Mouse (Mus musculus): Measurements from ENCODE around the gene Pdf.

The Pdf gene

DNA sequence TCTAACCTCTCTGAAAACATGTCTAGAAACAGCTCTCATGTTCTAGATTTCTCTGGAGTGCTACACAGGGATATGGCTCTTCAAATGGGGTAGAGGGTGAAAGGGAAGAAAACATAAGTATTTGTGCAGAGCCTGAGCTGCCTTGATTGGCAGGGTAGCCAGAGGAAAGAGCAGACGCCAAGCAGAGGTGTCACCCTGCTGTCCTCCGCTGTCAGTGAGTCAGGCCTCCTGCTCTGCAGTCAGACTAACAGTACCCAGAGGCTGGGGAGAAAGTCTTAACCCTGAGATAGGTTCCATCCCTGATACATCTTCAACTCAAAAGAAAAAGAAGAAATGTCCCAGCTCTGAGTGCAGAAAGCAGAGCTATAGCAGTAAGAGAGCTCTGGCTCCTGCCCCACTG, 35.7 kb downstream of the Pdf start:
- POLR2A ChIA-PET, result interaction anchor here in 3 of 4 experiments (0.6 to 1.9 kb wide), 10 partner anchors 9 to 324 kb away, joined by 3 to 8 read pairs (median 4); partner anchors contain the start of genes Pdf (in 1 of the 3) and Vps4a (in 1 of the 3)
- CTCF ChIA-PET, result interaction anchor here in 3 of 4 experiments (0.5 to 2.6 kb wide), 11 partner anchors 8 to 457 kb away, joined by 3 to 15 read pairs (median 3); no protein-coding TSS in a partner anchor

GRCm38 (mm10) chr8:107007795-107008194, 40.6 kb downstream of the Pdf start:
- POLR2A ChIA-PET, result interaction anchor here in 1 of 4 experiments (0.6 kb wide), 1 partner anchor 97 kb away, joined by 3 read pairs; no protein-coding TSS in a partner anchor
- CTCF ChIA-PET, result interaction anchor here in 2 of 4 experiments (0.6 to 1.0 kb wide), 2 partner anchors 13 to 16 kb away, joined by 4 read pairs; no protein-coding TSS in a partner anchor

GRCm38 (mm10) chr8:107002532-107002931, 45.9 kb downstream of the Pdf start:
- POLR2A ChIA-PET, result interaction anchor here in 2 of 4 experiments (1.0 to 1.5 kb wide), 8 partner anchors 12 to 67 kb away, joined by 3 to 7 read pairs (median 3); partner anchors contain the start of gene Sntb2 (in 1 of the 2)
- CTCF ChIA-PET, result interaction anchor here (0.5 to 2.1 kb wide), 56 partner anchors 8 to 940 kb away, joined by 3 to 15 read pairs (median 4); partner anchors contain the start of genes Sntb2 (in 1 of the 4) and Vps4a (in 1 of the 4)

GRCm38 (mm10) chr8:106999068-106999467, 49.3 kb downstream of the Pdf start:
- ChIA-PET POLR2A (interaction anchor here in 3 of 4 experiments (0.5 to 1.6 kb wide), 5 partner anchors 16 to 400 kb away, joined by 3 to 6 read pairs (median 3); no protein-coding TSS in a partner anchor), CTCF (interaction anchor here in 3 of 4 experiments (0.6 to 0.9 kb wide), 4 partner anchors 8 to 247 kb away, joined by 3 to 6 read pairs (median 4); no protein-coding TSS in a partner anchor)

- ChIA-PET CTCF (interaction anchor here in 3 of 4 experiments (0.6 to 1.7 kb wide), 4 partner anchors 11 to 26 kb away, joined by 3 read pairs; no protein-coding TSS in a partner anchor), POLR2A (interaction anchor here in 1 of 4 experiments (0.6 to 0.9 kb wide), 4 partner anchors 10 to 62 kb away, joined by 3 to 4 read pairs (median 3); no protein-coding TSS in a partner anchor)
Observed at GRCm38 (mm10) chr8:106997416-106997815, 51.0 kb downstream of the Pdf start.

GRCm38 (mm10) chr8:106996339-106996738, 52.1 kb downstream of the Pdf start:
- ChIA-PET CTCF (interaction anchor here (0.7 to 1.7 kb wide), 11 partner anchors 9 to 846 kb away, joined by 3 to 7 read pairs (median 3); partner anchors contain the start of gene Pla2g15 (in 1 of the 4)), POLR2A (interaction anchor here in 2 of 4 experiments (0.6 to 0.7 kb wide), 2 partner anchors 32 to 80 kb away, joined by 4 to 5 read pairs; no protein-coding TSS in a partner anchor)

All from embryonic stem cell, embryonic (primary cell).